Mouse (Mus musculus) liver, adult 2 months (tissue): ENCODE data around the gene Epb41l1. TPM values are rescaled to one million over a fixed set of nuclear protein-coding genes. Genes with fewer than 3 reads are reported as not detected.
A peak's percentile ranks its signal among the peaks of the same experiment; 100 is the strongest.

ENCODE experiments used
- DNase-seq: peaks from one replicate; pipeline ENCODE4 v3.0.0-alpha.2; 2011; ENCODE audit warnings: low read depth, low spot score; ENCODE audit errors: extremely low read depth
- H3K27ac ChIP-seq: fragments of 200-500 bp; replicated peaks from 2 replicates; pipeline ENCODE4 v1.5.1; 2012; ENCODE audit warnings: low read depth, mild to moderate bottlenecking, control low read depth, inconsistent platforms, low read length; ENCODE audit not compliant: insufficient read depth
- H3K27me3 ChIP-seq: fragments of 200-500 bp; 2 replicates; pipeline ENCODE4 v1.6.1; 2012; ENCODE audit warnings: mild to moderate bottlenecking, moderate library complexity, low read length, inconsistent platforms; ENCODE audit not compliant: control insufficient read depth, insufficient read depth
- H3K36me3 ChIP-seq: fragments of 200-500 bp; 2 replicates; pipeline ENCODE4 v1.6.1; 2012; ENCODE audit warnings: low read length, inconsistent platforms; ENCODE audit not compliant: control insufficient read depth, insufficient read depth
- H3K4me1 ChIP-seq: fragments of 200-500 bp; 2 replicates; pipeline ENCODE4 v1.6.1; 2011; ENCODE audit warnings: low read length; ENCODE audit not compliant: control insufficient read depth, insufficient read depth
- H3K4me3 ChIP-seq: fragments of 200-500 bp; 2 replicates; pipeline ENCODE4 v1.5.1; 2011; ENCODE audit warnings: low read depth, mild to moderate bottlenecking, control low read depth, low read length, moderate library complexity; ENCODE audit not compliant: insufficient read depth
- H3K79me2 ChIP-seq: fragments of 200-500 bp; 2 replicates; pipeline ENCODE4 v1.6.1; 2012; ENCODE audit warnings: inconsistent platforms, mild to moderate bottlenecking, low read length, moderate library complexity; ENCODE audit not compliant: control insufficient read depth, insufficient read depth
- H3K9ac ChIP-seq: fragments of 200-500 bp; 2 replicates; pipeline ENCODE4 v1.6.1; 2012; ENCODE audit warnings: low read depth, mild to moderate bottlenecking, control low read depth, inconsistent platforms, low read length
- CTCF ChIP-seq: fragments of 200-500 bp; IDR thresholded peaks from 2 replicates; pipeline ENCODE4 v1.5.1; 2011; ENCODE audit warnings: low read depth, low read length, control low read depth
- POLR2A ChIP-seq: fragments of 200-500 bp; IDR thresholded peaks from 2 replicates; pipeline ENCODE4 v1.6.1; 2011; ENCODE audit warnings: low read length, control low read depth; ENCODE audit not compliant: insufficient read depth; ENCODE audit errors: extremely low read depth
- WGBS: fragments of 180-500 bp; shearing (Covaris S2); methylation state at CpG from one replicate; pipeline ENCODE4 v1.1.7; 2018; 5-methylcytosine and 5-hydroxymethylcytosine counted together
- polyA plus RNA-seq: library from polyadenylated mRNA; depleted of rRNA; stranded (reverse); fragments of >200 nt; gene quantifications from 2 replicates; pipeline ENCODE4 v1.2.3, GENCODE M21; 2012
- total RNA-seq: library from RNA; depleted of rRNA; stranded (reverse); fragments of >200 nt; gene quantifications from 2 replicates; pipeline ENCODE4 v1.2.3, GENCODE M21; 2014

The Epb41l1 gene
- total and polyA plus RNA-seq, 2 experiments = 1.1 to 1.2 TPM

GRCm38 (mm10) chr2:156432874-156433868, 12.5 kb downstream of the Epb41l1 start:
- no peak for TF ChIP-seq CTCF
- TF ChIP-seq POLR2A = no peak
- peaks cover 6% of the 10 kb centered on the region for H3K4me1 ChIP-seq
- DNase-seq = no peak
- no peak overlapping the region; the same call in 1 of the 2 replicates for H3K27ac ChIP-seq
- no peak overlapping the region for H3K4me3 ChIP-seq
- H3K9ac ChIP-seq = no peak overlapping the region; the same call in 1 of the 2 replicates
- H3K79me2 ChIP-seq = no peaks in the 10 kb centered on the region
- H3K36me3 ChIP-seq = no peaks in the 10 kb centered on the region
- WGBS = 32% methylated on average over 9 of the region's 9 CpGs
- no peaks in the 10 kb centered on the region for H3K27me3 ChIP-seq

GRCm38 (mm10) chr2:156437637-156438036, 16.9 kb downstream of the Epb41l1 start:
- peaks cover 12% of the 10 kb centered on the region for H3K4me1 ChIP-seq
- no peak for TF ChIP-seq POLR2A
- no peak for TF ChIP-seq CTCF
- 94% methylated on average over 11 of the region's 11 CpGs for WGBS

GRCm38 (mm10) chr2:156439666-156440462, 19.2 kb downstream of the Epb41l1 start:
- TF ChIP-seq CTCF (no peak), POLR2A (no peak)
- peak; percentile 98 for DNase-seq
- WGBS = 5% methylated on average over 11 of the region's 11 CpGs
- Histone ChIP-seq H3K4me3 (no peak overlapping the region; the same call in 1 of the 2 replicates), H3K27me3 (no peaks in the 10 kb centered on the region), H3K27ac (peak overlapping the region; percentile 84), H3K4me1 (peaks cover 6% of the 10 kb centered on the region), H3K9ac (peak overlapping the region; percentile 35), H3K79me2 (no peaks in the 10 kb centered on the region), H3K36me3 (no peaks in the 10 kb centered on the region)

More at GRCm38 (mm10) chr2:156437637-156438036, 16.9 kb downstream of the Epb41l1 start:
- no peak overlapping the region for H3K27ac ChIP-seq
- H3K4me3 ChIP-seq = no peak overlapping the region
- no peaks in the 10 kb centered on the region for H3K79me2 ChIP-seq
- no peak overlapping the region for H3K9ac ChIP-seq
- DNase-seq = no peak
- no peaks in the 10 kb centered on the region for H3K27me3 ChIP-seq
- H3K36me3 ChIP-seq = no peaks in the 10 kb centered on the region

- Histone ChIP-seq H3K27ac (no peak overlapping the region), H3K27me3 (no peaks in the 10 kb centered on the region), H3K79me2 (no peaks in the 10 kb centered on the region), H3K9ac (no peak overlapping the region), H3K36me3 (no peaks in the 10 kb centered on the region), H3K4me1 (peaks cover 6% of the 10 kb centered on the region), H3K4me3 (no peak overlapping the region)
- TF ChIP-seq POLR2A = no peak
- TF ChIP-seq CTCF = no peak
- no peak for DNase-seq
- whole genome bisulfite sequencing = 77% methylated on average over 6 of the region's 6 CpGs
These were observed 21.2 kb downstream of the Epb41l1 start for GRCm38 (mm10) chr2:156441909-156442308.

- Histone ChIP-seq H3K9ac (no peak overlapping the region), H3K79me2 (no peaks in the 10 kb centered on the region), H3K4me3 (no peak overlapping the region), H3K27me3 (no peaks in the 10 kb centered on the region), H3K4me1 (peaks cover 6% of the 10 kb centered on the region), H3K27ac (no peak overlapping the region), H3K36me3 (no peaks in the 10 kb centered on the region)
- no peak for DNase-seq
- TF ChIP-seq POLR2A (no peak), CTCF (no peak)
- 86% methylated on average over 1 of the region's 1 CpGs for WGBS
These were observed 22.6 kb downstream of the Epb41l1 start for GRCm38 (mm10) chr2:156443323-156443722.
